Mouse (Mus musculus): ENCODE results near the gene Lrrd1. TPM values are rescaled to one million over a fixed set of nuclear protein-coding genes. Genes with fewer than 3 reads are reported as not detected.
"Not testable (repeated sequence)": the region's sequence is repeated elsewhere in the genome, so short reads cannot be mapped to it uniquely, and the experiment has no call there.

The Lrrd1 gene
- polyA plus RNA-seq, 1 experiment from 2014 or later = 0.07 TPM

GRCm38 (mm10) chr5:3873485-3873884 lies 28.5 kb downstream of the Lrrd1 start:
- 88% methylated on average over 3 of the region's 3 CpGs for WGBS
- Histone ChIP-seq H3K27me3 (replicated peaks; ENCODE audit: low read depth, poor library complexity, severe bottlenecking) (no peaks in the 10 kb centered on the region), H3K4me1 (no peaks in the 10 kb centered on the region), H3K9me3 (no peaks in the 10 kb centered on the region), H3K4me3 (no peak overlapping the region), H3K27ac (replicated peaks) (no peak overlapping the region), H3K36me3 (replicated peaks) (no peaks in the 10 kb centered on the region)
- no peak for DNase-seq (ENCODE audit: low spot score)

DNA sequence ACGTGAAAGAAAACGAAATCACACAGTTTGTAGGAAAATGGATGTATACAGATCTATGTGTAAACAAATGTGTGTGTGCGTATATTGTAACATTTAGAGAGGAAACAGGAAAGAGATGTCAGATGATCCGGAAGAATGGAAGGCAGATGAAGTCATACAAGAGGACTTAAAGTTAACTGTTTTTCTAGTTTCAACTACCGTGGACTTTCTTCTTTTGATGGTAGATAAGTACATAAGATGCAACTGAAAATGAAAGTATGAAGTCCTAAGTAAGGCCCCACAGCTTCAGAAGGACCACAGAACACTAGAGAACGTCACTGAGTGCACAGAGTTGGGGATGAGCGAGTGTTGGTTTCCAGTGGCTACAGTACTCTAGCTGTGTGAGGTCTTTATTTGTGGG lies 41.9 kb downstream of the Lrrd1 start:
- H3K36me3 ChIP-seq (replicated peaks); DNase-seq (ENCODE audit: low spot score); H3K27ac ChIP-seq (replicated peaks); H3K4me3 ChIP-seq; H3K4me1 ChIP-seq; H3K9me3 ChIP-seq; H3K27me3 ChIP-seq (replicated peaks; ENCODE audit: low read depth, poor library complexity, severe bottlenecking): not testable (repeated sequence)
- 88% methylated on average over 7 of the region's 7 CpGs for WGBS

DNA sequence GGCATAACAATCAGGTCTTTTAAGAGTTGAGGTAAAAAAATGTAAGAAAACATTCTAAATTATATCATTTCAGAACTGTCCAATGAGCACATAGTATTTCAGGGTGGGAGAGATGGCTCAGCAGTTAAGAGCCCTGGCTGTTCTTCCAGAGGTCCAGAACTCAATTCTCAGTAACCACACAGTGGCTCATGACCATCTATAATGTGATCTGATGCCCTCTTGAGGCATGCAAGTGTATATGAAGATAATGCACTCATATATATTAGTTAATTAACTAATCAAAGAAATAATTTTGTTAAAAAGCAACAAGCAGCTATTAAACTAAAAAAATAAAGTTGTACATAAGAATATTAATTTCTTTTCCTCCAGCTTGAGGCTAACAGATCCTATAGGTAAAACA lies 44.2 kb downstream of the Lrrd1 start:
- Histone ChIP-seq H3K9me3 (no peaks in the 10 kb centered on the region), H3K27me3 (replicated peaks; ENCODE audit: low read depth, poor library complexity, severe bottlenecking) (no peaks in the 10 kb centered on the region), H3K36me3 (replicated peaks) (no peaks in the 10 kb centered on the region; the same call in 1 of the 2 replicates)

GRCm38 (mm10) chr5:3893459-3894293 lies 48.7 kb downstream of the Lrrd1 start, which contains the start of gene Mterf1a:
Mterf1a (minus strand) TSS chr5:3893933.
- not testable (repeated sequence) for H3K9me3 ChIP-seq; H3K4me1 ChIP-seq; H3K36me3 ChIP-seq (replicated peaks); H3K27me3 ChIP-seq (replicated peaks; ENCODE audit: low read depth, poor library complexity, severe bottlenecking); DNase-seq (ENCODE audit: low spot score); H3K27ac ChIP-seq (replicated peaks)
- H3K4me3 ChIP-seq = peak within 1 kb of the TSS; percentile 57
- WGBS = 1% methylated on average over 11 of the region's 47 CpGs

More for the DNA sequence above, 44.2 kb downstream of the Lrrd1 start:
- no peak overlapping the region for H3K27ac ChIP-seq (replicated peaks)
- no peak for DNase-seq (ENCODE audit: low spot score)
- H3K4me3 ChIP-seq = no peak overlapping the region
- H3K4me1 ChIP-seq = peaks cover 5% of the 10 kb centered on the region

DNA sequence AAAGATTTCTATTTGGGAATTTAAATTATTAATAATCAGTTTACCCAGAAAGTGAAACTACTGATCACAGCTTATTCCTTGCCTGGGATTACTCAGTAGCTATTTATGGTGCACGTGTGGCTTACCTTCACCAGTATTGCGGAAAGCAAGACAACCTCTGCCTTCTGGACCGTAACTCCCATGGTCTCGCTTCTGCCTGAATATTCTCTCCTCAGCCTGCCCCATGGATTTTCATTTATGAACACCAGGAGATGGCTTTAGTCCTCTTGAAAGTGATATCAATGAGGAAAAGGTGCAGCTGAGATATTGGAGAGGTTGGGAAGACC lies 49.3 kb downstream of the Lrrd1 start:
- H3K4me3 ChIP-seq = peak overlapping the region; percentile 40; the same call in 1 of the 2 replicates
- H3K9me3 ChIP-seq; H3K27me3 ChIP-seq (replicated peaks; ENCODE audit: low read depth, poor library complexity, severe bottlenecking); H3K27ac ChIP-seq (replicated peaks); H3K36me3 ChIP-seq (replicated peaks); H3K4me1 ChIP-seq; DNase-seq (ENCODE audit: low spot score): not testable (repeated sequence)
- 93% methylated on average over 4 of the region's 4 CpGs for WGBS

DNA sequence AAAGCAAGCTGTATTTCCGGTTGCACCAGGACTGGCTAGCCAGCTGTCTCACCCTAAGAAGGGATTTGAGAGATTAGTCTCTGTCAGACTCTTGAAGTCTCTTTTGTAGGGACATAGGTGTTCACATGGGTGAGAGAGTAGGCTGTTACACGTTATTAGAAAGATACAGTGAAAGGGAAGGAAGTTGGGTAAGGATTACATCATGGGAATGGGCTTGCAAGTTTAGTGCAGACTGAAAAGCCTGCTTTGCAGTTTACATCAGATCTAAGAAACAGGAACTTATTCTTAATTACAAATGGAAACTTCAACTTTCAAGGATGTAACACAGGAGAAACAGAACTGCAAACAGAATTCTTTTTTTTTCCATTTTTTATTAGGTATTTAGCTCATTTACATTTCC lies 60.5 kb downstream of the Lrrd1 start:
- Histone ChIP-seq H3K4me1 (no peaks in the 10 kb centered on the region), H3K27ac (replicated peaks) (no peak overlapping the region), H3K27me3 (replicated peaks; ENCODE audit: low read depth, poor library complexity, severe bottlenecking) (no peaks in the 10 kb centered on the region), H3K4me3 (no peak overlapping the region), H3K9me3 (no peaks in the 10 kb centered on the region), H3K36me3 (replicated peaks) (no peaks in the 10 kb centered on the region)
- WGBS = 61% methylated on average over 2 of the region's 2 CpGs
- DNase-seq (ENCODE audit: low spot score) = no peak

Other genes starting within 250 kb of the Lrrd1 start
- gene Pex1, start 249.1 kb upstream of the Lrrd1 start, polyA plus RNA-seq (2016; fragmentation: Nextera tagmentation; extraction: Ambion mirVana) = 13.5 TPM in 2 replicates
- gene Rbm48, start 248.6 kb upstream of the Lrrd1 start, polyA plus RNA-seq (2016; fragmentation: Nextera tagmentation; extraction: Ambion mirVana) = 11.9 and 15.6 TPM in 2 replicates
- not detected in 2 replicates for gene Tmbim7, start 194.0 kb upstream of the Lrrd1 start, polyA plus RNA-seq (2016; fragmentation: Nextera tagmentation; extraction: Ambion mirVana)
- gene Gatad1, start 188.0 kb upstream of the Lrrd1 start, polyA plus RNA-seq (2016; fragmentation: Nextera tagmentation; extraction: Ambion mirVana) = 70.3 and 72.5 TPM in 2 replicates
- 9.2 and 9.3 TPM in 2 replicates for gene Ankib1, start 42.2 kb upstream of the Lrrd1 start, polyA plus RNA-seq (2016; fragmentation: Nextera tagmentation; extraction: Ambion mirVana)
- 57.1 and 57.8 TPM in 2 replicates for gene Krit1, start 42.0 kb upstream of the Lrrd1 start, polyA plus RNA-seq (2016; fragmentation: Nextera tagmentation; extraction: Ambion mirVana)
- gene Mterf1a, start 48.8 kb downstream of the Lrrd1 start, polyA plus RNA-seq (2016; fragmentation: Nextera tagmentation; extraction: Ambion mirVana) = 8.6 and 10.8 TPM in 2 replicates
- gene Akap9, start 82.9 kb downstream of the Lrrd1 start, polyA plus RNA-seq (2016; fragmentation: Nextera tagmentation; extraction: Ambion mirVana) = 113 and 119 TPM in 2 replicates

All from embryonic facial prominence, embryonic 10.5 days (tissue).